Mouse (Mus musculus): ENCODE measurements around the gene Ccdc6.

Ccdc6 gene

DNA sequence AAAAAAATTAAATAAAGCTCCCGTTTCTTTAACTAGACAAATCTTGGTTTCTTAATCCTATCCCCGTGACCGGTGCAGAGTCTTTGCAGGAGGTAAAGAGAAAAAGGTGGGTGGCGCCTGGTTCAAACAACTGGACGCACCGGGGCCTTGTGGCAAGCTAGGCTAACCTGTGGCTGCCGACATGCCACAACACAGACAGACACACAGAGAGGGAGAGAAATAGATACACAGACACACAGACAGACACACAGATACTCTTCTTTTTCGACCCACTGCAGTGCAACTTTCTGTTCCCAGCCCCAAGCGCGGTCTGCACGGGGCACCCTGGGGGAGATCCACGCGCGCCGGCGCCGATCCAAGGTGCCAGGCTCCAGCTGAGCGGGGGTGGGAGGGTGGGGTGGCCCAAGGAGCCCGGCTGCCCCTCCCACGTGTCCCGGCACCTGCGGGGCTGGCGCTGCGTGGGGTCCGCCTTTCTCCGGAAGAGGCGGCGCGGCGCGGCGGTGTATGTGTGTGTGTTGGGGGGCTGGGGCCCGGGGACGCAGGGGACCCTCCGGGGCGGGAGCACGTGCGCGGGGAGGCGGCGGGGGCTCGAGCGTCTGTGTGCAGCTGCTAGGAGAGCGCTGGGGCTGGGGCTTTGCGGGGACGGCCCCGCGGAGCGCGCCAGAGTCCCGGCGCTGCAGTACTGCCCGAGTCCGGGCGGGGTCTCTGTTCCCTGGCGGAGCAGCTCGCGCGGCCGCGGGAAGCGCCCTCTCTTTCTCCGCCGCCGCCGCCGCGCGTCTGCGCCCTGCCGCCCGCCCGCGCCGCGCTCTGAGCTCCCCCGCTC, at the start of gene Ccdc6:
Gene Ccdc6 (plus strand): TSS at position 756 of the 823 bp plus-strand sequence.
- peak; percentile 88 to 93 for DNase-seq

DNA sequence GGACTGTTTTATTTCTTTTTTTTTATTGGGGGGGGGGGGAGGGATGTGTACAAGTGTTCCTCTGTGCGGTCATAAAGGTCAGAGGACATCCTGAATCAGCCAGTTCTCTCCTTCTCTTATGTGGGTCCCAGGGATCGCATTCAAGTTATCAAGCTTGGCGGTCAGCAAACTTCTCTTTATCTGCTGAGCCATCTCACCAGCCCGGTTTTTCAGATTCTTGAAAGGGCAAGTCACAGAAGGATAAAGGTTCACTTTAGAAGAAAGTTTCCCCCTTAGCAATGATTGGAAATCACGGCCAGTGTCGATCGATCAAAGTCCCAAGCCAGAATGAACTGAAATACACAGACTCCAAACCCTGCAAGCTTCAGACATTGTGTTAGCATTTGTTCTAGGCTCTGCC, 47.1 kb upstream of the Ccdc6 start:
- DNase-seq: no peak

DNA sequence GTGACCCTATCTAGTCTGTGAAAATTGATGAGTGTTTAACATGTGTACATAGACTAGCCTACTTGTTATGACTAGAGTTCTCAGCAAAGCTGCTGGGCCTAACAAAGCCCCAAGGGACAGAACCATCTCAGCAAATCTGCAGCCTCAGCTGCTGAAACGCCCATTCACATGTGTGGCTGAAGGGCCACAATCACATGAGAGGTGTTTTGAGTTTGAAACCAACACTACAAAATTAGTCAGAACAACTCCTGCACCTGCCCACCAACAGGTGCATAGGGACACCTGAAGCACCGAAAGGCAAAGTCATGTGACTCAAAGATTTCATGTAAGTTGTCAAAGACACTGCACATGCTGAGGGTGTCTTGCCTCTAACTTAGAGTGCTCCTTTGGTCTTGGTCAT, 41.6 kb upstream of the Ccdc6 start:
- no peak for DNase-seq

DNA sequence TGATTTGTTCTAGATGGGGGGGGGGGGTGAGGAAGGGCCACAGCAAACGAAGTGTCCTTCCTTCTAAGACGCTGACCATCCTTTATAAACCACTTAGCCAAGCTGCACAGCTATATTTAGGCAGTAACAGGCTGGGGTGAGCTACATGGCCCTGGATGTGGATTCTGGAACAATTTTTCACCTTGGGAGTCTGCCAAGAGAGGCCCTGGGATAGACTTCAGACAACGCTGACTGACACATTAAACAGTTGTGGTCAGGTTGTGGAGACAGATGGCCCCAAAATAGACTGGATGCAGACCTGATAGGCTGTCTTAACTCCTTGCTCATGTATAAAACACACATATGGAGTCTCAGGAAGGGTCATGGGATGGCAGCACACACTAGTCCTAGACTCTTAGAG, 39.9 kb upstream of the Ccdc6 start:
- DNase-seq: no peak

DNA sequence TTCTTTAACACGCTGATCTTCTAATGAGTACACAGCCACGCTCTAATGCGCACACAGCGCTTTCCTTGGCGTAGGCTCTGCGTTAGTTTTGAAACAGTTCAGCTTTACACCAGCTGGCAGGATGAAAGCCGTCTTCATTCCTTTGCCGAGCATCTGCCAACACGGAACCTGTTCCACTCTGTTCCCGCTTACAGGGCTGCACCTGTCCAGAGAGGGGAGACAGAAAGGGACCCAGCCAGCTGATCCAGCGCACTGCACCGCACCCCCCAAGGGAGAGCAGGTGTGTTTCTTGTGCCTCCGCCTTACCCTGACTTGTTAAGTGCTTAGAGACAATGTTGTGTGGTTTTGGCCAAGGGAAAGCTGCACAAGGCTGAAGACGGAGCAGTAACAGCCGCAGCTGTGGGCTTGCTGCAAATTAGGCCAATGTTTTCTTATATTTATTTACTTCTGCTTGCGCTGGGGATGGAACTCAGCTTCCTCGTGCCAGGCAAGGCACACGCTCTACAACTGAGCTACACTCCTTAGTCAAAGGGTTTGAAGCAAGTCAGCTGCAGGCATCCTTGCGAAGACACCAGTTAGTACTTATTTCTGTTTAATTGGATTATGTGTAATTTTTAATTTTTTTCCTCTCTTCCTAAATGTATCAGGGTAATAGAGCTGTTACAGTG, 36.8 kb upstream of the Ccdc6 start:
- DNase-seq: peak; percentile 41 to 77

DNA sequence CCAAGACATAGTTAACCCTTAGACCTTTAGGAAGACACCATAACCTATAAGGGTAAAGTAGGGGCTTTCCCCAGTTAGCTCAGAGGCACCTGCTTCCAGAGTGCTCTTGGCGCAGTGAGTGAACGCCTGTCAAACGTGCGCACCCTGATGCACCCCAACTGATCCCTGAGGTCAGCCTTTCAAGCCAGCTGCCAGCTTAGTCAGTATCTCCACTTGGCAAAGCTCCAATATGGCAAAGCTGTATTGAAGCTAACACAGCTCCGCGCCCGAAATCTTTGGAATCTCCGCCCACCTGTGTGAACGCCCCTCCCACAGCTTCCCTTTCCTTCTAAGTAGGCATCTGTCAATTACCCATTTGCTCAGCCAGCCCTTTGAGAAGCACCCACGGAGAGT, 36.2 kb upstream of the Ccdc6 start:
- DNase-seq: peak; percentile 46 to 59

GRCm38 (mm10) chr10:70063881-70064555, 32.9 kb upstream of the Ccdc6 start:
- DNase-seq: no peak

GRCm38 (mm10) chr10:70065191-70065590, 31.7 kb upstream of the Ccdc6 start:
- no peak for DNase-seq

DNA sequence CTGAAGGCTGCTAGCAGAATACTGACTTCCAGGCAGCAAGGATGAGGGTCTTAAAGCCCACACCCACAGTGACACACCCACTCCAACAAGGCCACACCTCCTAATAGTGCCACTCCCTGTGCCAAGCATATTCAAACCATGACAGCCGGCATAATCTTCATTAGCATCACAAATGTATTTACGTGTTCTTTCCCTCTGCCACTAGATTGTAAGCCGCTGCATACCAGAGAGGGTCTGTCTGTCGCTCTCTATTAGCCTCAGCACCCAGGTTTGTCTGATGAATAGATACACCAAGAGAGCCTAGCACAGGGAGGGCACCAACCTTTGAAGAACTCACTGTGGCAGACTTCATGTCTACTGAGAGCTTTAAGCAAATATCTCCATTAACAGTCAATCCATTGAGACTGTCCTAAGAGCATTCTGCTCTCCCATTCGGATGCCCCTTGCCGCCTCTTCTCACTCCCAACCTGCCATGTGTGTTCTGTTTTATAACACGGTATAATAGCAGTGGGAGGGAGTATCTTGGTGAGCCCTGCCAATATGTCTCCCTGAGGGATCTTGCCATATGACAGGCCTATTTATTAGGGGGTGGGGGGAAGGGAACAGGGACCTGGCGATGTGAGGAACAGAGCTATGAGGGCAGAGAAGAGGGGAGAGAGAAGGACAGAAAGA, 30.3 kb upstream of the Ccdc6 start:
- DNase-seq: no peak

DNA sequence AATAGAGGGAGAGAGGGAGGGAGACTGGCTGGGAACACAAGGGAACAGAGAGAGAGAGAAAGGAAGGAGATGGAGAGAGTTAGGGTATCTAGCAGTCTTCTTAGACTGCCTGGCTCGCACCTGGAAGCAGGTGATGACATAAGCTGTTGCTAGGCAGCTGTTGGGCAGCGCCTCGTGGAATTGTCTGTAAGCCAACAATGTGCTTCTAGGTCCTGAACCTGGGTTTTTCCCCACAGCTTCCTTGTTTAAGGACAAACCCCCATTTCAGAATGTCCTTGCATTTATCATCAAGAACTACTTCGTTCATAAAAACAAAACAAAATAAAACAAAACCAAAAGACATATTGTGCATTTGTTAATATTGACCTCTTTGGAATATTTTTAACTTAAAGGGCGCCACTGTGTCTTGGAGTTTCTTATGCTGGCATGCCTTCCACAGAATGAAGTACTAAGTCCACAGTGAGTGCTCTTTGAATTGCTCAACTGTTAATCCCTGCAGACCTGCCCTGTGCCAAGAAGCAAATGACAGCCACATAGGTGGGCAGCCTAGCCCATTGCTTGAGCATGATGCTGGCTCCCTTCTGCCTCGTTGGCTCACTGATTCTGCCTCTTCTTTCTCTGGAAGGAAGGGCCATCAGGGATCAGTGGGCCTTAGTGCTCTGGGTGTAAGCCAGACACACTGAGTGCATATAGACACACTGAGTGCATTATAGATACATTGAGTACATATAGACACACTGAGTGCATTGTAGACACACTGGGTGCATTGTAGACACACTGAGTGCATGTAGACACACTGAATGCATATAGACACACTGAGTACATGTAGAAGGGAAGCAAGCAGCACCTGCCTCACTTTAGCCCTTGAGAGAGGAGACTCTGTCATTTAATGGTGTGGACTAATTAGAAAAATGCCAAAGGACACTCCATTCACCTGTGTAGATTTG, 29.5 kb upstream of the Ccdc6 start:
- DNase-seq: no peak

DNA sequence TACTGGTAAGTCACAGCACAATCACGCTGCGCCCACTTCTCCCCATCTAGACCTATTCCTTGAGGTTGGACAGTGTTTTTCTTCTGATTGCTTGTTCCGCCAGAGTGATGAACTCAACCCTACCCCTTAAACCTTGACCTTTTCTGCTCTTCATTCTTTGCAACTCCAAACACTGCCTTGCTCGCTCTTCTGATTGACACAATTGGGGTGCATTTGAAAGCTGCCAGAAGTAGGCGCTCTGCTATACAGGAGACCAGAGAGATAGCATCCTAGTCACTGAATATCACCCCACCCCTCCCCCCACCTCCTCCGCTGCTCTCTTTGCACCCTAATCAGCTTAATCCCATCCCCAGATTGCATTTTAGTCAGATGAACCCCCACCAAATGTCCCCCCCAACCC, 27.6 kb upstream of the Ccdc6 start:
- no peak for DNase-seq

- DNase-seq: no peak
Observed at GRCm38 (mm10) chr10:70071334-70071733, 25.6 kb upstream of the Ccdc6 start.

GRCm38 (mm10) chr10:70077452-70077851, 19.5 kb upstream of the Ccdc6 start:
- DNase-seq: no peak

DNA sequence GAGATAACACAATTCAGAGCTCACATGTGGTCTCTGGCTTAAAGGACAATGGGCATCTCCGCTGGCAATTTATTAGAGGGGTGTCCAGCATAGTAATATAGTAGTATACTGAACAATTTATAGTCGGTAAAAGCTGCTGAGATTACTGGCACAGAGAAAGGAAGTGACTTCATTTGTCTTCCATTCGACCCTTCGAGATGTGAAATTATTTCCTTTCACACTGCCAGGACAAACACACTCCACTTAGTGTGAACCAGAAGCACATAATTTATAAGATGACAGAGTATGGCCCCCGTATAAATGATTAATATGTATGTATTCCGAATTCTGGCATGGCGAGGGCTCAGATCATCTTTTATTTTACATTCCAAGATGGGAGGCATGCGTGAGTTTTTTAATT, 16.0 kb upstream of the Ccdc6 start:
- DNase-seq: no peak

DNA sequence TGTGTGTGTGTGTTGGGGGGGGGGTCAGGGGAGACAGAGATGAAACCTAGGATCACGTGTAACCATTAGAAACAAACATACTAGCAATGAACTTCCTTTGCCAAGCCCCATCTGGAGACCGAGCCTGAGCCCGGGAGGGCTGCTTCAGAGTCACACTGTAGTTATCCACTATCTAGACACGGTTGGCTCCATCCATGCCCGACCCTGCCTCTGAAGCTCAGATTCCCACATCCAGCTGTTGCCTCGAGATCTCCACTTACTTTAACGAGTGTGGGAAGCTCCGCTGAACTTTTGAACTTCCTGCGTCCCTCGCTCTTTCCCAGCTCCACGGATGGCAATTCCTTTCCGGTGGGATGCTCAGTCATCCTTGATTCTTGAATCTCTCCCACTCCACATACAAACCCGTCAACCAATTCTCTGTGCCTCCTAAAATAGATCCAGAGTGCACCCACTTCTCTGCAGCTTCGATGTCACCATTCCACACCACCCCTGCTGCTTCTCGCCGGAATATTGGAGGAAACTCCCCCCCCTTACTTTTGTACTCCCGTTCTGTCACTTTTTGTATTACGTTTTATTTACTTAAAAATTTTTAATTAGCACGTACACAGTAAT, 15.3 kb upstream of the Ccdc6 start:
- no peak for DNase-seq

DNA sequence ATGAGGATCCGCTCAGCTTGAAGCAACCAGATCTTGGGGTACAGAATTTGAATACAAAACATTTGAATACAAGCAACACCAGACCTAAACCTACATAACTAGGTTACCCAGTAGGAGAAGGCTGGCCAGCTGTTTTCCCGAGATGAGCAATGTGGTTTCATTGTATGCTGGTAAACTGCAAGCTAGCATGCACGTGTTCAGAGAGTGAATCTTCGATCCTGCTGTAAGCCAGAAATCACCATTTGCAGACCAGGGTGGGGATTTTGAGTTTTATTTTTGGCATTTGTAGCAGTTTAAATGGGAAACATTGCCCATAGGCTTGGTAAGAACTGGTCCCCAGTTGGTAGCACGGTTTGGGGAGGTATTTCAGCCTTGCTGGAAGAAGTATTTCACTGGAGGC, 13.7 kb upstream of the Ccdc6 start:
- no peak for DNase-seq

GRCm38 (mm10) chr10:70085256-70085961, 11.5 kb upstream of the Ccdc6 start:
- no peak for DNase-seq

GRCm38 (mm10) chr10:70088788-70089187, 8.1 kb upstream of the Ccdc6 start:
- DNase-seq: no peak

DNA sequence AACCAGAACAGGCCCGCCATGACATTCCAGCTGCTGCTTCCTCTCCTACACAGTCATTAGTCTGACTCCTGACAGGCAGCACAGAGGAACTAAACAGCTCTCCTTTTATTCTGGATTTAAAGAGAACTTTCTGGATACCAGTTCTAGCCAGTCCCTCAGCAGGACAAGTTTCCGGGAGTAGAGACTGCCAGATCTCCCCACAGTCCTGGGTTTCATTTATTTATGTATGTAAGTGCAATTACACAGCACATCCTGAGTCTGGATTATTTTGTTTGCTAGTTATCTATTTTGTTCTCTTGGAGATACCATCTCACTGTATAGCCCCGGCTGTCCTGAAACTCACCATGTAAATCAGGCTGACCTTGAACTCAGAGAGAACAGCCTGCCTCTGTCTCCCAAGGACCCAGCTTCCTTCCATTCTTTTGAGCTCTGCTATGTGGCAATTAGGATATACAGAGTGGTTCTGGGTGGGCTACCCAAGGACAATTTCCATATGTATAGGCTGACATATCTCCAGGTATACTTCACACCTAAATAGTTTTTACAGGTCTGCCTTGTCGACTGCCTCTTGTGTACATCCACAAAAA, 5.0 kb upstream of the Ccdc6 start:
- no peak for DNase-seq

GRCm38 (mm10) chr10:70093782-70094181, 3.1 kb upstream of the Ccdc6 start:
- DNase-seq: no peak
